Mouse (Mus musculus): Measurements from ENCODE around the gene Gngt2. TPM values are rescaled to one million over a fixed set of nuclear protein-coding genes. Genes with fewer than 3 reads are reported as not detected.

Gene Gngt2
- 0.66 and 26.8 TPM in 2 replicates for total RNA-seq (2014; rRNA removed; ENCODE audit: low replicate concordance)
- polyA plus RNA-seq (2015; fragmentation: Nextera tagmentation; extraction: Ambion mirVana): 38.7 and 40.1 TPM in 2 replicates

DNA sequence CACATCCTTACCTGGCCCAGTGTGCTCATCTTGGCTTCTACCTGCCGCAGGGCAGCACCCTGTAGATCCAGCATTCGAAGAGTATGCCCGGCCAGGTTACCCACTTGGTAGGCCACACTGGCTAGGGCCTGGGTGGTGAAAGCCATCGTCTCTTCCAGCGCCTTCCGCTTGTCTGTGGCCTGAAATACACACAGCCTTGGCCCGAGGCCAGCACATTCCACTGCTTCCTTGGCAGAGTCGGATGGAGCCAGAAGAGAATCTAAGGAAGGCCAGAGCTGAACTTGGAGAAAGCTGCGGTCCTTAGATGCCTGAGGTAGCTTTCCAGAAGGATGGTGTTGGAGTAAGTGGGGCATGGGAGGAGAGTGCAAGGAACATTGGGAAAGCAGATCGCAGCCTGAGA lies at the start of gene Gngt2:
TSS of gene Gngt2 (plus strand) at position 158 of the 400 bp plus-strand sequence.
- H3K4me3 ChIP-seq (ENCODE audit: low read depth, low read length): peak within 1 kb of the TSS; percentile 14; the same call in 1 of the 2 replicates
- H3K9me3 ChIP-seq (replicated peaks; ENCODE audit: control insufficient read depth, low read length): no peaks in the 10 kb centered on the region
- H3K36me3 ChIP-seq (replicated peaks; ENCODE audit: control insufficient read depth, insufficient read depth, low read length): peaks cover 13% of the 10 kb centered on the region
- TF ChIP-seq CTCF (IDR thresholded peaks at IDR 0.05; ENCODE audit: low read depth): no peak
- no peak for TF ChIP-seq EP300 (IDR thresholded peaks at IDR 0.05; ENCODE audit: low read depth)
- peaks cover 44% of the 10 kb centered on the region for H3K4me1 ChIP-seq (ENCODE audit: control insufficient read depth, insufficient read depth)
- H3K4me2 ChIP-seq (ENCODE audit: low read depth, low read length): peak within 1 kb of the TSS; percentile 58
- H3K27ac ChIP-seq (ENCODE audit: low read depth): peak within 1 kb of the TSS; percentile 70
- H3K27me3 ChIP-seq (ENCODE audit: control insufficient read depth, insufficient read depth, low read length): peaks cover 16% of the 10 kb centered on the region
- DNase-seq (ENCODE audit: low spot score) (peak; percentile 67), ATAC-seq (ENCODE audit: insufficient read depth, low read depth) (peak; percentile 33)
- 10% methylated on average over 10 of the region's 10 CpGs for WGBS
- H3K9ac ChIP-seq (replicated peaks; ENCODE audit: low read depth, low read length): no peak within 1 kb of the TSS

DNA sequence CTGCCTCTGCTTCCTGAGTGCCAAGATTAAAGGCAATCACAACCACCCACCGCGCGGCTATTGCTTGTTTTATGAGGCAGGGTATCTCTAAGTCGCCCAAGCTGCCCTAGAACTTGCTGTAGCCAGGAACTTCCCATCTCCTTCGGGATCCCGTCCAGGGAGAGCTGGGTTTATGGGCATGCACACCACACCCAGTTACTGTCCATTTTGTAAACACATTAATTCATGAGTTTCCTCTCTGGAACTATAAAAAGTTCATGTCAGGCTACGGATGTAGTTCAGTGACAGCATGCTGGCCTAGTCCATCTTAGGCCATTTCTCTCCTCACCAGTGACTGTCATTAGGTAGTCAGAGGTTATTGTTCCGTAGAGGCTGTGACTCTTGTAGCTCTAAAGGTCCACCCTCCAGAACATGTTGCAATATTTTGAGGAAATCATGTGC lies 47.5 kb upstream of the Gngt2 start:
- DNase-seq (ENCODE audit: low spot score): no peak

DNA sequence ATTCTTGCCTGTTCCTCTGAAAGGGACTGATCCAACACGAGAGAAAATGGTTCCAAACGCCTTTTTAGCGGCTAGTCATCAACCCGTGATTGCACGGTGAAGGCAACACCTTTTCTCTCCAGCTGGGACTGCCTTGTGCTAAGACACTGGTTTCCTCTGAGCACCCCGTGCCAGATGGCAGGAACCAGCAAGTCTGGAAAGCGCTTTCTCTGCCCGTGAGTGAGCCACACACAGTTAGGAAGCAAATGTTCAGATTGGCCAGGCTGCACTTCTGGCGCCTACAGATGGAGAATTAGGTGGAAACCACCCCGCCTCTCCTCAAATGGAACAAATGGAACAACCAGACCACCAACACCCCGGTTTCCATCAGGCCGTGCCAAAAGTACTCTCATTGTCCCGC lies 45.2 kb upstream of the Gngt2 start:
- H3K4me1 ChIP-seq (ENCODE audit: control insufficient read depth, insufficient read depth): peaks cover 26% of the 10 kb centered on the region
- H3K9ac ChIP-seq (replicated peaks; ENCODE audit: low read depth, low read length): no peak overlapping the region
- 90% methylated on average over 13 of the region's 13 CpGs for WGBS
- no peak overlapping the region for H3K4me3 ChIP-seq (ENCODE audit: low read depth, low read length)
- H3K27ac ChIP-seq (ENCODE audit: low read depth): no peak overlapping the region
- no peak for ATAC-seq (ENCODE audit: insufficient read depth, low read depth)
- DNase-seq (ENCODE audit: low spot score): no peak
- peaks cover 7% of the 10 kb centered on the region; the same call in 1 of the 2 replicates for H3K27me3 ChIP-seq (ENCODE audit: control insufficient read depth, insufficient read depth, low read length)
- TF ChIP-seq CTCF (IDR thresholded peaks at IDR 0.05; ENCODE audit: low read depth) (no peak), EP300 (IDR thresholded peaks at IDR 0.05; ENCODE audit: low read depth) (no peak)
- H3K36me3 ChIP-seq (replicated peaks; ENCODE audit: control insufficient read depth, insufficient read depth, low read length): no peaks in the 10 kb centered on the region
- H3K4me2 ChIP-seq (ENCODE audit: low read depth, low read length): no peak overlapping the region
- H3K9me3 ChIP-seq (replicated peaks; ENCODE audit: control insufficient read depth, low read length): no peaks in the 10 kb centered on the region

More for the DNA sequence above, 47.5 kb upstream of the Gngt2 start:
- Histone ChIP-seq H3K4me2 (ENCODE audit: low read depth, low read length) (no peak overlapping the region), H3K9me3 (replicated peaks; ENCODE audit: control insufficient read depth, low read length) (0 out of 2 replicates have a peak, but pooled peaks cover 3% of the 10 kb centered on the region), H3K36me3 (replicated peaks; ENCODE audit: control insufficient read depth, insufficient read depth, low read length) (no peaks in the 10 kb centered on the region), H3K4me3 (ENCODE audit: low read depth, low read length) (no peak overlapping the region), H3K27me3 (ENCODE audit: control insufficient read depth, insufficient read depth, low read length) (no peaks in the 10 kb centered on the region), H3K4me1 (ENCODE audit: control insufficient read depth, insufficient read depth) (peaks cover 7% of the 10 kb centered on the region; the same call in 1 of the 2 replicates), H3K27ac (ENCODE audit: low read depth) (no peak overlapping the region), H3K9ac (replicated peaks; ENCODE audit: low read depth, low read length) (no peak overlapping the region)
- no peak for TF ChIP-seq CTCF (IDR thresholded peaks at IDR 0.05; ENCODE audit: low read depth)
- TF ChIP-seq EP300 (IDR thresholded peaks at IDR 0.05; ENCODE audit: low read depth): no peak
- 74% methylated on average over 8 of the region's 8 CpGs for WGBS
- no peak for ATAC-seq (ENCODE audit: insufficient read depth, low read depth)

DNA sequence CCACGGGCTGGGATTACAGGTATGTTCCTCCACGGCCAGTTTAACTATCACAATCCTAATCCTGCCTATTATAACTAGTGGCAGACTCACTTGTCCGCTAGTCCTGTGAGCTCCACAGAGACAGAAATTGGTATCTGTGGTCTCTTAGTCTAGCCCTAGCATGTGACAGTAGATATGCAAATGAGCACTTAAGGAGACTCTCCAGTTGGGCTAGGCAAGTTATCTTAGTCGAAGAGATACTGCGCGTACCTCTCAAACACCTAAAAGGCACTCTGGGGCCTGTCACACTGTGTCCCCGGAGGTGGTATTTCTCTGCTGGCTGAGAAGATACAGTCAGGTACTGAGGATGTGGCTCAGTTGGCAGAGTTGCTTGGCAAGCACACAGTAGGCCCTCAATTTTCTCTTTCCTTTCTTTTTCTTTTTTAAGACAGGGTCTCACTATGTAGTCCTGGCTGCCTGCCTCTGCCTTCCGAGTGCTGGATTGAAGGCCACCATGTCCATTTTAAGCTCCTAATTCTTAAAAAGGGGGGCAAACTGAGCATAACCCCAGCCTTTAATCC lies 44.0 kb upstream of the Gngt2 start:
- H3K9ac ChIP-seq (replicated peaks; ENCODE audit: low read depth, low read length): no peak overlapping the region
- H3K4me3 ChIP-seq (ENCODE audit: low read depth, low read length): no peak overlapping the region
- peaks cover 26% of the 10 kb centered on the region for H3K4me1 ChIP-seq (ENCODE audit: control insufficient read depth, insufficient read depth)
- H3K27ac ChIP-seq (ENCODE audit: low read depth): no peak overlapping the region
- no peaks in the 10 kb centered on the region for H3K9me3 ChIP-seq (replicated peaks; ENCODE audit: control insufficient read depth, low read length)
- H3K27me3 ChIP-seq (ENCODE audit: control insufficient read depth, insufficient read depth, low read length): peaks cover 11% of the 10 kb centered on the region; the same call in 1 of the 2 replicates
- ATAC-seq (ENCODE audit: insufficient read depth, low read depth) (no peak), DNase-seq (ENCODE audit: low spot score) (no peak)
- H3K4me2 ChIP-seq (ENCODE audit: low read depth, low read length): no peak overlapping the region
- WGBS: 57% methylated on average over 8 of the region's 8 CpGs
- no peaks in the 10 kb centered on the region for H3K36me3 ChIP-seq (replicated peaks; ENCODE audit: control insufficient read depth, insufficient read depth, low read length)
- TF ChIP-seq EP300 (IDR thresholded peaks at IDR 0.05; ENCODE audit: low read depth) (no peak), CTCF (IDR thresholded peaks at IDR 0.05; ENCODE audit: low read depth) (no peak)

DNA sequence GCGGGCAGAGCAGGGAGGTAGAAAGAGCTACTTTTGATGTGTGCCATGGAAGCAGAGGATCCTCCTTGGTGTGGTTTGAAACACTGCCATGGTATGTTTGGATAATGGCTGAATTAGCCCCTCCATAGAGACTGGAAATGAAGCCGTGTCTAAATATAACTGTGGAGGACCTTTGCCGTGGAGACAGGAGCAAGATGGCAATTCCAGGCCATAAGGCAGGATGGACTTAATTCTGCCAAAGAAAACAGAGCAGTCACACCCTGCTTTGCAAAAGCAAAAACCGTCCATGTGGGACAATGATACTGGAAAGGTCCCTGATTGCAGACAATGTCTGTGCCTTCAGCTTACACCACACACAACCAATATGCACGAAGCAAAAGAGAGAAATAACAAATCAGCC lies 42.8 kb upstream of the Gngt2 start:
- Histone ChIP-seq H3K4me1 (ENCODE audit: control insufficient read depth, insufficient read depth) (peaks cover 26% of the 10 kb centered on the region), H3K4me3 (ENCODE audit: low read depth, low read length) (no peak overlapping the region), H3K9me3 (replicated peaks; ENCODE audit: control insufficient read depth, low read length) (no peaks in the 10 kb centered on the region), H3K27me3 (ENCODE audit: control insufficient read depth, insufficient read depth, low read length) (peaks cover 11% of the 10 kb centered on the region; the same call in 1 of the 2 replicates), H3K9ac (replicated peaks; ENCODE audit: low read depth, low read length) (no peak overlapping the region), H3K36me3 (replicated peaks; ENCODE audit: control insufficient read depth, insufficient read depth, low read length) (no peaks in the 10 kb centered on the region), H3K27ac (ENCODE audit: low read depth) (0 out of 2 replicates have a peak overlapping the region, but pooled peaks have one; percentile 4), H3K4me2 (ENCODE audit: low read depth, low read length) (no peak overlapping the region)
- DNase-seq (ENCODE audit: low spot score) (no peak), ATAC-seq (ENCODE audit: insufficient read depth, low read depth) (no peak)
- WGBS: 38% methylated on average over 5 of the region's 5 CpGs
- TF ChIP-seq CTCF (IDR thresholded peaks at IDR 0.05; ENCODE audit: low read depth) (no peak), EP300 (IDR thresholded peaks at IDR 0.05; ENCODE audit: low read depth) (no peak)

All from heart, postnatal 0 days (tissue).